Mouse (Mus musculus): ENCODE measurements around the gene Mkks. TPM values are rescaled to one million over a fixed set of nuclear protein-coding genes. Genes with fewer than 3 reads are reported as not detected.

Mkks gene
- total RNA-seq (2015), result 22.0 and 25.6 TPM in 2 replicates
- total RNA-seq (2017), result 4.8 and 5.9 TPM in 2 replicates

- peak; percentile 74 for ATAC-seq (ENCODE audit: poor library complexity, severe bottlenecking)
Measured at GRCm38 (mm10) chr2:136891068-136891950, at the start of gene Mkks, which contains the start of the genes Slx4ip and AL731706.1. Gene Mkks, minus strand, starts transcription at chr2:136891389. Gene Slx4ip, plus strand, starts transcription at chr2:136891218. Gene AL731706.1, minus strand, starts transcription at chr2:136891389.

GRCm38 (mm10) chr2:136938249-136938648, 47.1 kb upstream of the Mkks start:
- ATAC-seq (ENCODE audit: poor library complexity, severe bottlenecking), result no peak

GRCm38 (mm10) chr2:136936391-136937288, 45.5 kb upstream of the Mkks start:
- peak; percentile 90 for ATAC-seq (ENCODE audit: poor library complexity, severe bottlenecking)

GRCm38 (mm10) chr2:136921003-136921408, 29.8 kb upstream of the Mkks start:
- peak; percentile 93 for ATAC-seq (ENCODE audit: poor library complexity, severe bottlenecking)

GRCm38 (mm10) chr2:136920257-136920993, 29.2 kb upstream of the Mkks start:
- no peak for ATAC-seq (ENCODE audit: poor library complexity, severe bottlenecking)

GRCm38 (mm10) chr2:136919433-136919832, 28.2 kb upstream of the Mkks start:
- ATAC-seq (ENCODE audit: poor library complexity, severe bottlenecking), result no peak

GRCm38 (mm10) chr2:136914334-136914902, 23.2 kb upstream of the Mkks start:
- ATAC-seq (ENCODE audit: poor library complexity, severe bottlenecking), result peak; percentile 43; the same call in 1 of the 2 replicates

GRCm38 (mm10) chr2:136913021-136913420, 21.8 kb upstream of the Mkks start:
- no peak for ATAC-seq (ENCODE audit: poor library complexity, severe bottlenecking)

GRCm38 (mm10) chr2:136911958-136912411, 20.8 kb upstream of the Mkks start:
- no peak for ATAC-seq (ENCODE audit: poor library complexity, severe bottlenecking)

GRCm38 (mm10) chr2:136909298-136909697, 18.1 kb upstream of the Mkks start:
- no peak for ATAC-seq (ENCODE audit: poor library complexity, severe bottlenecking)

- no peak for ATAC-seq (ENCODE audit: poor library complexity, severe bottlenecking)
Measured at GRCm38 (mm10) chr2:136908596-136908995, 17.4 kb upstream of the Mkks start.

GRCm38 (mm10) chr2:136896131-136896530, 4.9 kb upstream of the Mkks start:
- ATAC-seq (ENCODE audit: poor library complexity, severe bottlenecking), result no peak

- no peak for ATAC-seq (ENCODE audit: poor library complexity, severe bottlenecking)
Measured at GRCm38 (mm10) chr2:136894494-136894893, 3.3 kb upstream of the Mkks start.

GRCm38 (mm10) chr2:136891951-136892371, 772 bp upstream of the Mkks start:
- ATAC-seq (ENCODE audit: poor library complexity, severe bottlenecking), result peak; percentile 78

- ATAC-seq (ENCODE audit: poor library complexity, severe bottlenecking), result peak; percentile 58
Measured at GRCm38 (mm10) chr2:136890716-136891067, 497 bp downstream of the Mkks start.

- no peak for ATAC-seq (ENCODE audit: poor library complexity, severe bottlenecking)
Measured at GRCm38 (mm10) chr2:136886846-136887245, 4.3 kb downstream of the Mkks start.

GRCm38 (mm10) chr2:136885579-136885978, 5.6 kb downstream of the Mkks start, which contains the start of gene AL731706.2:
Gene AL731706.2, minus strand, starts transcription at chr2:136885679.
- no peak for ATAC-seq (ENCODE audit: poor library complexity, severe bottlenecking)

GRCm38 (mm10) chr2:136854543-136855388, 36.4 kb downstream of the Mkks start:
- no peak for ATAC-seq (ENCODE audit: poor library complexity, severe bottlenecking)

- ATAC-seq (ENCODE audit: poor library complexity, severe bottlenecking), result no peak
Measured at GRCm38 (mm10) chr2:136850366-136850765, 40.8 kb downstream of the Mkks start.
